Mouse (Mus musculus): ENCODE data around the gene Plscr3.

DNA sequence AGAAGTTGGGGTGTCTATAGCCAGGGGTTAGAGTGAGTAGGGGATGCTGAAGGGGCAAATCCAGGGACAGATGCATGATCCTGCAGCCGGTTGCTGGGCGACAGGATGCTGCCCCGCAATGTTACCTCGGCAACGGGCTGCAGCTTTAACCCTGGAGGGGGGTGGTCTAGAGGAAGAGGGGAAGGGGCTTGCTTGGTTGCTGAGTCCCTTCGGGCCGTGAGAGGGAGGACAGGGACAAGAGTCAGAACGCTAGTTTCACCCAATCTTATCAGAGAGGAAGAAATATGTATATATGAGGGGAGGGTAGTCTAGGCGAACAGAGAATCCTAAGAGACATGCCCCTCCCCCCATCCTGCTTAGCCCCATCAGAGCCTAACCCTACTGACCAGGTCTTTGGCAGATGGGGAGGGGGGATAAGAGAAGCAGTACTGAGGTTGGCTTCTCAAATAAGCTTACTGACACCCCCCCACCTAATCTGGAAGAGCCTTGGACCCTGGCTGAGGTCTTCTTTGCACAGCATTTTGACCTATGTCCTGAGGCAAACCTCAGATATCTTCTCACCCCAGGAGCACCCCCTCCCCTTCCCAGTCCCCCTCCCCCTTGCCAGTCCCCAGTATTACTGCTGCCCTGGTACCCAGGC, 10.7 kb upstream of the Plscr3 start:
- no peak for TF ChIP-seq CTCF (IDR thresholded peaks at IDR 0.05)
- no peak for TF ChIP-seq EP300 (IDR thresholded peaks at IDR 0.05)
